Mouse (Mus musculus) bone marrow macrophage, adult 2 months (primary cell): Measurements from ENCODE around the gene Serpina3n.

Experiments
- CTCF ChIP-seq: IDR thresholded peaks from 2 replicates; pipeline ENCODE4 v1.5.1; 2012; ENCODE audit warnings: low read depth, mild to moderate bottlenecking, low read length, moderate library complexity
- POLR2A ChIP-seq: IDR thresholded peaks from 2 replicates; pipeline ENCODE4 v1.6.1; 2012; ENCODE audit warnings: mild to moderate bottlenecking, low read depth, low read length, borderline replicate concordance

DNA sequence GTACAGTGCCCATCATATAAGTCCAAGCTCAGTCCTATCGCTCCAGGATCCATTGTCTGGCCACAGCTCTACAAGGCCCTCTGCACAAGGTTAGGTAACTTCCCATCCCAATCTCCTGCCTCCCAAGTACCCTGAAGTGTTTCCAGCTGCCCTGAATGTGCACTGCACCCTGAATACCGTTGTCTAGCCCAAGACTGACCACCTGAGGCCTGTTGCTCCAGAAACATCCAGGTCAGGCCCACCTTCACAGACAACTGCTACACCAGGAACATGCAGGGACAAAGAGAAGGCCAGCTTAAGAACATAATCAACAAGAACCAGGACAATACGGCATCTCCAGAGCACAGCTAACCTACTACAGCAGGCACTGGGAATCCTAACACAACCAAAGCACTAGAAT, 36.5 kb upstream of the Serpina3n start:
- TF ChIP-seq CTCF (no peak), POLR2A (no peak)
